ENCODE assay signal across 8 mouse cellular contexts in genomic region chr6:30302781-30303631, GRCm38 (mm10). TPM values are rescaled to one million over a fixed set of nuclear protein-coding genes. Genes with fewer than 3 reads are reported as not detected.
DNase-seq lines count a peak whose midpoint lies in the region; ATAC-seq and TF ChIP-seq lines count a peak whose summit lies in the region.

No protein-coding gene starts in this region.

- peak overlapping the region; percentile 78 for H3K4me2 ChIP-seq in intestine, embryonic 16.5 days (ENCODE audit: low read depth, low read length)

- peak overlapping the region; percentile 67 for H3K4me3 ChIP-seq in intestine, embryonic 16.5 days (ENCODE audit: low read length)
- peak overlapping the region; percentile 69 for H3K4me3 ChIP-seq in liver, adult 2 months (ENCODE audit: insufficient read depth, low read depth, low read length)

- no peaks in the 10 kb centered on the region for H3K27me3 ChIP-seq in intestine, embryonic 16.5 days (replicated peaks; ENCODE audit: control insufficient read depth, insufficient read depth, low read length)
- H3K27me3 ChIP-seq in liver, adult 2 months (ENCODE audit: control insufficient read depth, insufficient read depth, low read length): no peaks in the 10 kb centered on the region

- DNase-seq in layer of hippocampus, postnatal 14 days (ENCODE audit: low spot score in 2 of 2): peak; percentile 14 to 37
- DNase-seq in layer of hippocampus, adult 9-11 months: no peak
- peak; percentile 43 to 48 for DNase-seq in cerebellum, postnatal 25 days
- DNase-seq in gastrocnemius, postnatal 14 days: peak; percentile 47
- peak; percentile 68 for DNase-seq in liver, adult 2 months (ENCODE audit: extremely low read depth, low read depth, low spot score)
- DNase-seq in neural tube, embryonic 10.5 days (ENCODE audit: extremely low spot score, low spot score): peak; percentile 40
- peak; percentile 30 for DNase-seq in testis, postnatal 14 days (ENCODE audit: low spot score)

- no peak for ATAC-seq in intestine, embryonic 16.5 days

- H3K4me1 ChIP-seq in intestine, embryonic 16.5 days (ENCODE audit: control insufficient read depth, insufficient read depth, low read length): peaks cover 35% of the 10 kb centered on the region
- peaks cover 13% of the 10 kb centered on the region for H3K4me1 ChIP-seq in liver, adult 2 months (ENCODE audit: control insufficient read depth, insufficient read depth, low read length)

- no peak for TF ChIP-seq POLR2A in liver, adult 2 months (IDR thresholded peaks at IDR 0.05; ENCODE audit: extremely low read depth, insufficient read depth, low read length)

- peak overlapping the region; percentile 87 for H3K27ac ChIP-seq in intestine, embryonic 16.5 days (ENCODE audit: low read length)
- peak overlapping the region; percentile 93 for H3K27ac ChIP-seq in liver, adult 2 months (replicated peaks; ENCODE audit: insufficient read depth, low read depth, low read length)

- no peaks in the 10 kb centered on the region for H3K36me3 ChIP-seq in intestine, embryonic 16.5 days (ENCODE audit: control insufficient read depth, insufficient read depth, low read length)
- H3K36me3 ChIP-seq in liver, adult 2 months (ENCODE audit: control insufficient read depth, insufficient read depth, low read length): no peaks in the 10 kb centered on the region; the same call in 1 of the 2 replicates

- H3K9me3 ChIP-seq in intestine, embryonic 16.5 days (ENCODE audit: control insufficient read depth, low read length): no peaks in the 10 kb centered on the region

- peaks cover 20% of the 10 kb centered on the region; the same call in 1 of the 2 replicates for H3K79me2 ChIP-seq in liver, adult 2 months (ENCODE audit: control insufficient read depth, insufficient read depth, low read length)

- TF ChIP-seq CTCF in liver, adult 2 months (IDR thresholded peaks at IDR 0.05; ENCODE audit: low read depth, low read length): no peak

- H3K9ac ChIP-seq in intestine, embryonic 16.5 days (ENCODE audit: low read depth, low read length): peak overlapping the region; percentile 79
- peak overlapping the region; percentile 93 for H3K9ac ChIP-seq in liver, adult 2 months (ENCODE audit: low read depth, low read length)

- intact Hi-C loops in gastrocnemius, postnatal 14 days (cut with DNase I; ENCODE audit: low total_unique reads): loop anchor here (10.0 kb wide), 1 partner anchor 52 kb away; no protein-coding TSS in a partner anchor

- under 1% methylated on average over 11 of the region's 11 CpGs for WGBS in intestine, embryonic 16.5 days
- 0% methylated on average over 11 of the region's 11 CpGs for WGBS in liver, adult 2 months

RNA-seq across cellular contexts. Expression of gene Ube2h, which starts 1.3 kb away (rescaled TPM):
- 10 to 100 TPM; 86.8 to 94.7 TPM for total RNA-seq in layer of hippocampus, postnatal 14 days (2021)
- total RNA-seq in gastrocnemius, postnatal 14 days (2021): 10 to 100 TPM; 55.3 to 58.6 TPM
- polyA plus RNA-seq in intestine, embryonic 16.5 days (2015; fragmentation: Nextera tagmentation; extraction: Ambion mirVana): 30.2 and 30.7 TPM in 2 replicates
- total RNA-seq in liver, adult 2 months (2014; rRNA removed): 30.7 and 30.9 TPM in 2 replicates
- polyA plus RNA-seq in liver, adult 2 months (2012; rRNA removed): 43.3 and 57.2 TPM in 2 replicates
